Mouse (Mus musculus): Measurements from ENCODE around the gene Cyfip2. TPM values are rescaled to one million over a fixed set of nuclear protein-coding genes. Genes with fewer than 3 reads are reported as not detected.

Gene Cyfip2
- polyA plus RNA-seq, 1 experiment from 2014 or later = 117 TPM

GRCm38 (mm10) chr11:46288091-46288490 is 24.6 kb downstream of the Cyfip2 start:
- Histone ChIP-seq H3K27ac (no peak overlapping the region), H3K4me3 (replicated peaks; ENCODE audit: low read length) (no peak overlapping the region), H3K4me1 (replicated peaks; ENCODE audit: control insufficient read depth, insufficient read depth, low read length) (no peaks in the 10 kb centered on the region; the same call in 1 of the 2 replicates), H3K9me3 (ENCODE audit: control insufficient read depth, low read length) (no peaks in the 10 kb centered on the region), H3K27me3 (ENCODE audit: control insufficient read depth, insufficient read depth, low read length) (no peaks in the 10 kb centered on the region), H3K4me2 (replicated peaks) (no peak overlapping the region), H3K36me3 (replicated peaks; ENCODE audit: control insufficient read depth, insufficient read depth) (peaks cover 68% of the 10 kb centered on the region), H3K9ac (no peak overlapping the region)
- WGBS = 79% methylated on average over 5 of the region's 5 CpGs
- ATAC-seq (ENCODE audit: low FRiP score) = no peak
- DNase-seq (ENCODE audit: low spot score) = no peak

GRCm38 (mm10) chr11:46286803-46287202 is 25.9 kb downstream of the Cyfip2 start:
- H3K4me1 ChIP-seq (replicated peaks; ENCODE audit: control insufficient read depth, insufficient read depth, low read length) = no peaks in the 10 kb centered on the region; the same call in 1 of the 2 replicates

GRCm38 (mm10) chr11:46283800-46284199 is 28.9 kb downstream of the Cyfip2 start:
- Histone ChIP-seq H3K9ac (no peak overlapping the region), H3K4me1 (replicated peaks; ENCODE audit: control insufficient read depth, insufficient read depth, low read length) (no peaks in the 10 kb centered on the region), H3K4me2 (replicated peaks) (no peak overlapping the region), H3K27ac (no peak overlapping the region), H3K4me3 (replicated peaks; ENCODE audit: low read length) (no peak overlapping the region), H3K9me3 (ENCODE audit: control insufficient read depth, low read length) (no peaks in the 10 kb centered on the region), H3K27me3 (ENCODE audit: control insufficient read depth, insufficient read depth, low read length) (no peaks in the 10 kb centered on the region), H3K36me3 (replicated peaks; ENCODE audit: control insufficient read depth, insufficient read depth) (peaks cover 84% of the 10 kb centered on the region)
- no peak for ATAC-seq (ENCODE audit: low FRiP score)
- WGBS = 96% methylated on average over 6 of the region's 6 CpGs
- no peak for DNase-seq (ENCODE audit: low spot score)

More at GRCm38 (mm10) chr11:46286803-46287202, 25.9 kb downstream of the Cyfip2 start:
- ATAC-seq (ENCODE audit: low FRiP score) (no peak), DNase-seq (ENCODE audit: low spot score) (peak; percentile 43)
- Histone ChIP-seq H3K36me3 (replicated peaks; ENCODE audit: control insufficient read depth, insufficient read depth) (peaks cover 81% of the 10 kb centered on the region), H3K9me3 (ENCODE audit: control insufficient read depth, low read length) (no peaks in the 10 kb centered on the region), H3K4me2 (replicated peaks) (no peak overlapping the region), H3K27me3 (ENCODE audit: control insufficient read depth, insufficient read depth, low read length) (no peaks in the 10 kb centered on the region), H3K9ac (no peak overlapping the region), H3K4me3 (replicated peaks; ENCODE audit: low read length) (no peak overlapping the region), H3K27ac (no peak overlapping the region)
- 28% methylated on average over 6 of the region's 6 CpGs for WGBS

GRCm38 (mm10) chr11:46282612-46283011 is 30.0 kb downstream of the Cyfip2 start:
- Histone ChIP-seq H3K36me3 (replicated peaks; ENCODE audit: control insufficient read depth, insufficient read depth) (peaks cover 83% of the 10 kb centered on the region), H3K9me3 (ENCODE audit: control insufficient read depth, low read length) (no peaks in the 10 kb centered on the region), H3K4me2 (replicated peaks) (no peak overlapping the region), H3K4me3 (replicated peaks; ENCODE audit: low read length) (no peak overlapping the region), H3K27me3 (ENCODE audit: control insufficient read depth, insufficient read depth, low read length) (no peaks in the 10 kb centered on the region), H3K9ac (no peak overlapping the region), H3K27ac (no peak overlapping the region), H3K4me1 (replicated peaks; ENCODE audit: control insufficient read depth, insufficient read depth, low read length) (no peaks in the 10 kb centered on the region)
- WGBS = 94% methylated on average over 5 of the region's 5 CpGs
- no peak for DNase-seq (ENCODE audit: low spot score)
- ATAC-seq (ENCODE audit: low FRiP score) = no peak

- WGBS = 83% methylated on average over 12 of the region's 12 CpGs
- no peak overlapping the region for H3K27ac ChIP-seq
- no peak overlapping the region for H3K4me3 ChIP-seq (replicated peaks; ENCODE audit: low read length)
- no peaks in the 10 kb centered on the region for H3K4me1 ChIP-seq (replicated peaks; ENCODE audit: control insufficient read depth, insufficient read depth, low read length)
- H3K27me3 ChIP-seq (ENCODE audit: control insufficient read depth, insufficient read depth, low read length) = no peaks in the 10 kb centered on the region
- H3K4me2 ChIP-seq (replicated peaks) = no peak overlapping the region
- H3K9me3 ChIP-seq (ENCODE audit: control insufficient read depth, low read length) = no peaks in the 10 kb centered on the region
- ATAC-seq (ENCODE audit: low FRiP score) (no peak), DNase-seq (ENCODE audit: low spot score) (no peak)
- no peak overlapping the region for H3K9ac ChIP-seq
- peaks cover 89% of the 10 kb centered on the region for H3K36me3 ChIP-seq (replicated peaks; ENCODE audit: control insufficient read depth, insufficient read depth)
Observed at GRCm38 (mm10) chr11:46278709-46279108, 34.0 kb downstream of the Cyfip2 start.

DNA sequence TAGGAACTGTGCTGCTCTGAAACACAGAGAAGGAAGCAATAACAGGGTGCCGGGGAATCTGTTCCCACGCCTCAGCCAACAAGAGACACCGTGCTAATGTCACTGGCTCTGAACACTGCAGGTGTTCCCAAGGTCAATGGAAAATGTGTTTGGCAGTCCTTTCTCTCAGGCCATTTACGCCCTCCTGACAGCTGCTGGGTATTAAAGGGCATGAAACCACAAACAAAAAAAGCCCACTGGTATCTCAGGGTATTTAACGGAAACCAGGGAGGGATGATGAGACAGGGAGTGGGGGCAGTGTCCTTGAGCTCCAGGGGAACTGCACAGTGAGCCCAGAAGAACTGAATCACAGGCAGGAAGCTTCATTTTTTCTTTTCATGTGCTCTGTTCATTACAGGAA is 34.5 kb downstream of the Cyfip2 start:
- WGBS = 62% methylated on average over 5 of the region's 5 CpGs

GRCm38 (mm10) chr11:46276778-46277177 is 35.9 kb downstream of the Cyfip2 start:
- Histone ChIP-seq H3K27me3 (ENCODE audit: control insufficient read depth, insufficient read depth, low read length) (no peaks in the 10 kb centered on the region), H3K36me3 (replicated peaks; ENCODE audit: control insufficient read depth, insufficient read depth) (peaks cover 88% of the 10 kb centered on the region), H3K9ac (no peak overlapping the region), H3K27ac (no peak overlapping the region), H3K4me2 (replicated peaks) (no peak overlapping the region), H3K9me3 (ENCODE audit: control insufficient read depth, low read length) (no peaks in the 10 kb centered on the region), H3K4me1 (replicated peaks; ENCODE audit: control insufficient read depth, insufficient read depth, low read length) (no peaks in the 10 kb centered on the region), H3K4me3 (replicated peaks; ENCODE audit: low read length) (no peak overlapping the region)
- 49% methylated on average over 5 of the region's 5 CpGs for WGBS
- no peak for DNase-seq (ENCODE audit: low spot score)
- 0 out of 2 replicates have a peak, but pooled peaks have one; percentile 3 for ATAC-seq (ENCODE audit: low FRiP score)

More for the DNA sequence above, 34.5 kb downstream of the Cyfip2 start:
- no peak for ATAC-seq (ENCODE audit: low FRiP score)
- H3K36me3 ChIP-seq (replicated peaks; ENCODE audit: control insufficient read depth, insufficient read depth) = peaks cover 88% of the 10 kb centered on the region
- no peak for DNase-seq (ENCODE audit: low spot score)
- no peaks in the 10 kb centered on the region for H3K27me3 ChIP-seq (ENCODE audit: control insufficient read depth, insufficient read depth, low read length)
- H3K9me3 ChIP-seq (ENCODE audit: control insufficient read depth, low read length) = no peaks in the 10 kb centered on the region
- H3K9ac ChIP-seq = no peak overlapping the region
- H3K27ac ChIP-seq = no peak overlapping the region
- H3K4me2 ChIP-seq (replicated peaks) = no peak overlapping the region
- H3K4me1 ChIP-seq (replicated peaks; ENCODE audit: control insufficient read depth, insufficient read depth, low read length) = no peaks in the 10 kb centered on the region
- H3K4me3 ChIP-seq (replicated peaks; ENCODE audit: low read length) = no peak overlapping the region

DNA sequence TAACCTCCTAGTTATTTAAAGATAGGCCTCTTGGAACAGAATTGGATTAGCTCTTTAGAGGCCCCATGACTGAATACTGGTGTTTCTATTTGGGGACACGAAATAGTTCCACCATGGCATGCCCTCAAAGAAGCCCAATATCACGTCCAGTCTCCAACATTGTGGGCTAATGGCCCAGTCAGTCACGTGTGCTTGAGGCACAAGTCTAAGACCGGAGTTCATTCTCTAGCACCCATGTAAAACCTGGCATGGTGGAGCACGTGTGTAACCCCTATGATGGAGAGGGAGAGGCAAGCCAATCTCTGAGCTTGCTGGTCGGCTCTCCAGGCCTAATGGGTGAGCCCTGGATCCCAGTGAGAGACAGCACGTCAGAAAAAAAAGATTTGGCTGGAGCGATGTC is 36.5 kb downstream of the Cyfip2 start:
- Histone ChIP-seq H3K4me1 (replicated peaks; ENCODE audit: control insufficient read depth, insufficient read depth, low read length) (no peaks in the 10 kb centered on the region), H3K4me2 (replicated peaks) (no peak overlapping the region), H3K4me3 (replicated peaks; ENCODE audit: low read length) (no peak overlapping the region), H3K36me3 (replicated peaks; ENCODE audit: control insufficient read depth, insufficient read depth) (peaks cover 88% of the 10 kb centered on the region), H3K9me3 (ENCODE audit: control insufficient read depth, low read length) (no peaks in the 10 kb centered on the region), H3K9ac (no peak overlapping the region), H3K27me3 (ENCODE audit: control insufficient read depth, insufficient read depth, low read length) (no peaks in the 10 kb centered on the region), H3K27ac (no peak overlapping the region)
- ATAC-seq (ENCODE audit: low FRiP score) = no peak
- DNase-seq (ENCODE audit: low spot score) = no peak
- 93% methylated on average over 8 of the region's 8 CpGs for WGBS

DNA sequence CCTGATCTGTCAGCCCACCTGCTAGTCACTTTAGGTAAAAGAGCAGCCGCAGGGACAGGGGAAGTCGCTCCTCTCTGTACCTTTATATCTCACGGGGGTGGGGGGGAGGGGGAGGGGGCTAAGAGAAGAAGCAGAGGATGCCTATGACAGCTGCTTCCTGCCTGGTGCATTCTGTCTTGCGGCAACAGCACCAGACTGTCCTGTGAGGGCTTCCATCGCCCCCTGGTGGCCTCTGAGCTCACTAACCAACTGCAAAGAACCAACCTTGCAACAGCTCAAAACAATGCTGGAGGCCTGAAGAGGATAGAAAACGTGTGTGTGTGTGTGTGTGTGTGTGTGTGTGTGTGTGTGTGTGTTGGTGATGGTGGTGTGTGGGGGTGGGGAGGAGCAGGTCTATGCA is 37.4 kb downstream of the Cyfip2 start:
- H3K27ac ChIP-seq = no peak overlapping the region
- no peak overlapping the region for H3K4me3 ChIP-seq (replicated peaks; ENCODE audit: low read length)
- H3K9ac ChIP-seq = no peak overlapping the region
- no peaks in the 10 kb centered on the region for H3K4me1 ChIP-seq (replicated peaks; ENCODE audit: control insufficient read depth, insufficient read depth, low read length)
- peaks cover 88% of the 10 kb centered on the region for H3K36me3 ChIP-seq (replicated peaks; ENCODE audit: control insufficient read depth, insufficient read depth)
- H3K9me3 ChIP-seq (ENCODE audit: control insufficient read depth, low read length) = no peaks in the 10 kb centered on the region
- H3K27me3 ChIP-seq (ENCODE audit: control insufficient read depth, insufficient read depth, low read length) = no peaks in the 10 kb centered on the region
- WGBS = 13% methylated on average over 6 of the region's 6 CpGs
- DNase-seq (ENCODE audit: low spot score) (peak; percentile 78), ATAC-seq (ENCODE audit: low FRiP score) (peak; percentile 72; the same call in 1 of the 2 replicates)
- H3K4me2 ChIP-seq (replicated peaks) = no peak overlapping the region

DNA sequence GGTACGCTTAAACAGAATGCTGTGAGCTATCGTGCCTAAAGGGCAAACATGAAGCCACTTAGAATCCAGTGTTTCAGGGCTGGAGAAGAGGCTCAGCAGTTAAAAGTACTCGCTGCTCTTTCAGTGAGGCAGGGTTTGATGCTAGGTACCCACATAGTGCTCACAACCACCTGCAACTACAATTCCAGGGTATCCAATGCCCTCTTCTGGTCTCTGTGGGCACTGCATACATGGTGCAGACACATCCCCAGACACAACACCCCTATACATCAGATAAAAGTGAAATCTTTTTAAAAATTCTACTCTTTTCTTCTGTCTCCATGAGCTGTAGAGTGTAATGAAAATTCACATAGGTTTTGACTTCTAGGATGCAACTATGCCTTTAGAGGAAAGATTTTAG is 38.7 kb downstream of the Cyfip2 start:
- H3K4me2 ChIP-seq (replicated peaks) = no peak overlapping the region
- no peak overlapping the region for H3K27ac ChIP-seq
- WGBS = 97% methylated on average over 3 of the region's 3 CpGs
- ATAC-seq (ENCODE audit: low FRiP score) = no peak
- no peaks in the 10 kb centered on the region for H3K9me3 ChIP-seq (ENCODE audit: control insufficient read depth, low read length)
- no peak for DNase-seq (ENCODE audit: low spot score)
- no peaks in the 10 kb centered on the region for H3K4me1 ChIP-seq (replicated peaks; ENCODE audit: control insufficient read depth, insufficient read depth, low read length)
- peaks cover 86% of the 10 kb centered on the region for H3K36me3 ChIP-seq (replicated peaks; ENCODE audit: control insufficient read depth, insufficient read depth)
- no peak overlapping the region for H3K9ac ChIP-seq
- no peaks in the 10 kb centered on the region for H3K27me3 ChIP-seq (ENCODE audit: control insufficient read depth, insufficient read depth, low read length)
- H3K4me3 ChIP-seq (replicated peaks; ENCODE audit: low read length) = no peak overlapping the region
